Mouse (Mus musculus) WW6 (cell line): ENCODE measurements at regions not wholly inside any gene's neighbourhood (a gene's known extent, or its start where the extent isn't known, plus 50 kb on each side); places are given as distances from the start of the nearest gene placed in this dataset.

ENCODE experiments used
- DNase-seq: peaks from one replicate; pipeline ENCODE4 v3.0.0-alpha.2; 2013; ENCODE audit warnings: low read depth, low spot score

GRCm38 (mm10) chr11:31819964-31820363 lies 52.0 kb upstream of the Cpeb4 start:
- DNase-seq, result no peak

- DNase-seq, result no peak
Measured at GRCm38 (mm10) chr11:31821479-31822411, 50.3 kb upstream of the Cpeb4 start.
